Mouse (Mus musculus) heart, embryonic 10.5 days (tissue): Measurements from ENCODE around the gene 1700093K21Rik. TPM values are rescaled to one million over a fixed set of nuclear protein-coding genes. Genes with fewer than 3 reads are reported as not detected.
"Not testable (repeated sequence)": the region's sequence is repeated elsewhere in the genome, so short reads cannot be mapped to it uniquely, and the experiment has no call there.

Experiments used
- DNase-seq: peaks from one replicate; pipeline ENCODE4 v3.0.0-alpha.2; 2017; ENCODE audit warnings: low spot score
- H3K27ac ChIP-seq: fragments of 300-500 bp; sonication (generic); 2 replicates; pipeline ENCODE4 v1.5.1; 2016; ENCODE audit warnings: mild to moderate bottlenecking
- H3K27me3 ChIP-seq: fragments of 300-500 bp; sonication (generic); 2 replicates; pipeline ENCODE4 v1.6.1; 2016; ENCODE audit warnings: mild to moderate bottlenecking; ENCODE audit not compliant: poor library complexity, insufficient read depth, severe bottlenecking
- H3K36me3 ChIP-seq: fragments of 300-500 bp; sonication (generic); 2 replicates; pipeline ENCODE4 v1.6.1; 2016; ENCODE audit warnings: mild to moderate bottlenecking, moderate library complexity
- H3K4me1 ChIP-seq: fragments of 300-500 bp; sonication (generic); 2 replicates; pipeline ENCODE4 v1.6.1; 2016; ENCODE audit warnings: mild to moderate bottlenecking
- H3K4me3 ChIP-seq: fragments of 300-500 bp; sonication (generic); 2 replicates; pipeline ENCODE4 v1.5.1; 2016; ENCODE audit warnings: mild to moderate bottlenecking, moderate library complexity
- H3K9me3 ChIP-seq: fragments of 300-500 bp; sonication (generic); 2 replicates; pipeline ENCODE4 v1.6.1; 2016; ENCODE audit warnings: mild to moderate bottlenecking, moderate library complexity
- WGBS: fragments of 180-500 bp; shearing (Covaris S2); methylation state at CpG from one replicate; pipeline ENCODE4 v1.1.7; 2016; 5-methylcytosine and 5-hydroxymethylcytosine counted together
- polyA plus RNA-seq: library from polyadenylated mRNA; unstranded; fragments of >200 nt; fragmentation: Nextera tagmentation; extraction: Ambion mirVana; gene quantifications from 2 replicates; pipeline ENCODE4 v1.2.1, GENCODE M21; 2016

1700093K21Rik gene
- not detected in 2 replicates for polyA plus RNA-seq

DNA sequence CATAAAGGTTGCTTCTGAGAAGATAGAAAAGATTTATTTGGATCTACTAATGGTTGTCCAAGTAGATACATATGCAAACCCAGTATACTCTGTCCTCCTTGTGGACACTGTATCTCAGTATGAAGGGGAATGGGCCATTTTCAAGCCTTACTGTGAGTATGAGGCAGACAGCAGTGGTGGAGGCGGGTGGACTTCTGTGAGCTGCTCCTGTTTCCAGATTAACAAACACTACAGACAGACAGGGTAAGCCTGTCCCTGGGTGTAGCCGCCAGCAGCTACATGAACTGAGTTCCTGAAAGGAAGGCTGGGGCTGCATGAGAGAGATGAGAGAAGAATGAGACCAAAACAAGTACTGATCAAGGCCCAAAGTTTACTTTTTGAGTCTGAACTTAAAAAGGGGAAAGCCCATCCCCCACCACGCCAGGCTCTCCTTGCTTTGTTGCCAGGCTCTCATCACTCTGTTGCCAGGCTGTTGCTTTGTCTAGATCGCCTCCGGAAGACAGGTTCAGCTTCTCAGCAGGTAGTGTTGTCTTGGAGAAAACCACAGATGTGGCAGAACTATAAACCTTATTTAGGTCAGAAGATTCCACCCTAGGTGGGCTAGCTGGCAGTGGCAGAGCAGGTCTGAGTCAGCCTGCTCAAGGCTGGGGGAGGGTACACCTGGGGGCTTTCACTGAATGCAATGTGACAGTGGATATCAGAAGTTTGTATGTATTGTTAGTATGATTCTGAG is at the start of gene 1700093K21Rik:
1700093K21Rik (minus strand) TSS at position 683 of the 733 bp plus-strand sequence.
- no peaks in the 10 kb centered on the region for H3K27me3 ChIP-seq
- no peaks in the 10 kb centered on the region for H3K9me3 ChIP-seq
- H3K36me3 ChIP-seq, result no peaks in the 10 kb centered on the region
- DNase-seq, result no peak
- no peak within 1 kb of the TSS for H3K27ac ChIP-seq
- H3K4me1 ChIP-seq, result peaks cover 7% of the 10 kb centered on the region; the same call in 1 of the 2 replicates
- WGBS, result 41% methylated on average over 5 of the region's 5 CpGs
- no peak within 1 kb of the TSS for H3K4me3 ChIP-seq

GRCm38 (mm10) chr11:23570130-23570529 is 49.2 kb upstream of the 1700093K21Rik start:
- Histone ChIP-seq H3K27me3 (no peaks in the 10 kb centered on the region), H3K4me1 (no peaks in the 10 kb centered on the region), H3K9me3 (no peaks in the 10 kb centered on the region), H3K4me3 (no peak overlapping the region), H3K36me3 (peaks cover 23% of the 10 kb centered on the region), H3K27ac (no peak overlapping the region)
- WGBS, result 66% methylated on average over 7 of the region's 7 CpGs
- no peak for DNase-seq

DNA sequence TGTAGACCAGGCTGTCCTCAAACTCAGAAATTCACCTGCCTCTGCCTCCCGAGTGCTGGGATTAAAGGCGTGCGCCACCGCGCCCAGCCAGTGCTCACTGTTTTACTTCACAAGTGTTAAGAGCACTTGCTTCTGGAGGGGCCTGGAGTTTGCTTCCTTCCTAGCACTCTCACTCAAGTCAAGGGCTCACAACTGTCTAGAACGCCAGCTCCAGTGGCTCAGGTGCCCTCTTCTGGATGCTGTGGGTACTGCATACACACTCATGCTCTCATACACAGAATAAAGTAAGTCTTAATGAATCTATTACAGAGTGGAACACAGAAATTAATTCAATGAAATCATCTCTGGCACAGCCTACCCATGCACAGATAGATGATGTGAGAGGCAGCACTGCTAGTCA is 44.8 kb upstream of the 1700093K21Rik start:
- H3K27ac ChIP-seq, result no peak overlapping the region
- no peaks in the 10 kb centered on the region for H3K9me3 ChIP-seq
- DNase-seq, result peak; percentile 85
- H3K36me3 ChIP-seq, result peaks cover 7% of the 10 kb centered on the region
- H3K27me3 ChIP-seq, result no peaks in the 10 kb centered on the region
- H3K4me3 ChIP-seq, result no peak overlapping the region
- no peaks in the 10 kb centered on the region for H3K4me1 ChIP-seq
- 48% methylated on average over 6 of the region's 6 CpGs for WGBS

- Histone ChIP-seq H3K9me3 (no peaks in the 10 kb centered on the region), H3K4me1 (no peaks in the 10 kb centered on the region), H3K27me3 (no peaks in the 10 kb centered on the region), H3K4me3 (no peak overlapping the region), H3K27ac (no peak overlapping the region), H3K36me3 (no peaks in the 10 kb centered on the region)
- WGBS, result 58% methylated on average over 6 of the region's 6 CpGs
- no peak for DNase-seq
These were observed 36.2 kb upstream of the 1700093K21Rik start for GRCm38 (mm10) chr11:23557039-23557630.

GRCm38 (mm10) chr11:23537446-23537845 is 16.5 kb upstream of the 1700093K21Rik start:
- Histone ChIP-seq H3K9me3 (no peaks in the 10 kb centered on the region), H3K27ac (no peak overlapping the region), H3K27me3 (no peaks in the 10 kb centered on the region), H3K4me3 (no peak overlapping the region), H3K4me1 (no peaks in the 10 kb centered on the region), H3K36me3 (no peaks in the 10 kb centered on the region)
- DNase-seq, result no peak
- 78% methylated on average over 2 of the region's 2 CpGs for WGBS

DNA sequence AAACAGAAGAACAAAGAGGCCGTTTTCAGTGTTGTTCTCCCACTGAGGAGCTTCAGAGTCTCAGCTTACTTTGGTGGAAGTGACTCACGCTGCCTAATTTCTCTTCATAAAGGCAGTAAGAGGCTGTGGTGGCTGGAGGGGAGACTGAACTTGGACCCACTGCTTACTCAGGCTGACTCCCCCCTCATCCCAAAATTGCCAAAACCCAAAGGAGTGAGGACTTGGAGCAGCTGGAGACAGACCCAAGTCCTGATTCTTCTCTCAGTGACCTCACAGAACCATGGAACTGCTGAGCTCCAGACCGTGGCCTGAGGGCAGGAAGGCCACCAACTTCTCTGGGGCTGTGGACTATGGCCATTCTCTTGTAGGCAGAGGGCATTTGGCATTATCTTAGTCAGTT is 2.0 kb downstream of the 1700093K21Rik start:
- Histone ChIP-seq H3K9me3 (no peaks in the 10 kb centered on the region), H3K27me3 (no peaks in the 10 kb centered on the region), H3K27ac (no peak overlapping the region), H3K36me3 (no peaks in the 10 kb centered on the region), H3K4me1 (peaks cover 7% of the 10 kb centered on the region; the same call in 1 of the 2 replicates), H3K4me3 (no peak overlapping the region)
- WGBS, result 76% methylated on average over 3 of the region's 3 CpGs
- no peak for DNase-seq

GRCm38 (mm10) chr11:23515315-23515714 is 5.6 kb downstream of the 1700093K21Rik start:
- no peak for DNase-seq
- WGBS, result 82% methylated on average over 2 of the region's 2 CpGs
- no peaks in the 10 kb centered on the region for H3K27me3 ChIP-seq
- 0 out of 2 replicates have a peak, but pooled peaks cover under 1% of the 10 kb centered on the region for H3K4me1 ChIP-seq
- H3K4me3 ChIP-seq, result no peak overlapping the region
- H3K36me3 ChIP-seq, result no peaks in the 10 kb centered on the region
- no peaks in the 10 kb centered on the region for H3K9me3 ChIP-seq
- no peak overlapping the region for H3K27ac ChIP-seq

- not testable (repeated sequence) for DNase-seq
These were observed 6.2 kb downstream of the 1700093K21Rik start for GRCm38 (mm10) chr11:23514785-23515184.

GRCm38 (mm10) chr11:23504801-23505200 is 16.2 kb downstream of the 1700093K21Rik start:
- not testable (repeated sequence) for H3K27me3 ChIP-seq, H3K4me1 ChIP-seq, DNase-seq, H3K36me3 ChIP-seq, H3K9me3 ChIP-seq, H3K4me3 ChIP-seq, H3K27ac ChIP-seq
- 68% methylated on average over 5 of the region's 5 CpGs for WGBS

More at GRCm38 (mm10) chr11:23514785-23515184, 6.2 kb downstream of the 1700093K21Rik start:
- not testable (repeated sequence) for H3K4me3 ChIP-seq, H3K27ac ChIP-seq, H3K36me3 ChIP-seq, H3K27me3 ChIP-seq, H3K4me1 ChIP-seq, H3K9me3 ChIP-seq
- 66% methylated on average over 4 of the region's 4 CpGs for WGBS

- peaks cover 25% of the 10 kb centered on the region for H3K36me3 ChIP-seq
- no peaks in the 10 kb centered on the region for H3K27me3 ChIP-seq
- DNase-seq, result no peak
- H3K9me3 ChIP-seq, result no peaks in the 10 kb centered on the region
- H3K27ac ChIP-seq, result peak overlapping the region; percentile 97
- peaks cover 17% of the 10 kb centered on the region for H3K4me1 ChIP-seq
- 67% methylated on average over 5 of the region's 5 CpGs for WGBS
- peak overlapping the region; percentile 84 for H3K4me3 ChIP-seq
These were observed 22.3 kb downstream of the 1700093K21Rik start for GRCm38 (mm10) chr11:23498609-23499008.

GRCm38 (mm10) chr11:23497718-23498509 is 23.0 kb downstream of the 1700093K21Rik start, which contains the start of gene Ahsa2:
Ahsa2 (minus strand) TSS chr11:23498030.
- peak within 1 kb of the TSS; percentile 97 for H3K27ac ChIP-seq
- H3K4me3 ChIP-seq, result peak within 1 kb of the TSS; percentile 84
- WGBS, result 1% methylated on average over 63 of the region's 66 CpGs
- H3K27me3 ChIP-seq, result no peaks in the 10 kb centered on the region
- H3K4me1 ChIP-seq, result peaks cover 17% of the 10 kb centered on the region
- H3K9me3 ChIP-seq, result no peaks in the 10 kb centered on the region
- DNase-seq, result peak; percentile 99
- peaks cover 31% of the 10 kb centered on the region for H3K36me3 ChIP-seq

DNA sequence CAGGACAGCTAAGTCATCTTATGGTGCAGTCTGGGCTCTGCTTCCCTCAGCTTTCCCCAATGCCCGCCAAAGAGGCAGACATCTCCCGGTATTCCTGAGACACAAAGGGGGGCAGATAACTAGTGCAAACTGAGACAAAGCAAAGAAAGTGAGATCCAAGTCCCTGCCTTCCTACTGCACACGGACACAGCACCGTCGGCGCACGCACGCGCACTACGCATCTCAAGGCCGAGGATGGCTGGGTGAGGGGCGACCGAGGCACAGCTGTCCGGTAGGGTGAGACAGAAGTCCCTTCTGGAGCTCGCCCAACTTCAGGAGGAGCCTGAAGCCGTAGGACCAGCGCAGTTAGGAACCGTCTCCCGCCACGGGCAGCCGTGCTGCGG is 23.6 kb downstream of the 1700093K21Rik start:
- Histone ChIP-seq H3K27ac (peak overlapping the region; percentile 97), H3K27me3 (no peaks in the 10 kb centered on the region), H3K4me3 (peak overlapping the region; percentile 84), H3K9me3 (no peaks in the 10 kb centered on the region), H3K36me3 (peaks cover 37% of the 10 kb centered on the region), H3K4me1 (peaks cover 17% of the 10 kb centered on the region)
- WGBS, result under 1% methylated on average over 22 of the region's 22 CpGs
- DNase-seq, result peak; percentile 89

- Histone ChIP-seq H3K4me3 (peak overlapping the region; percentile 84), H3K27ac (peak overlapping the region; percentile 97; the same call in 1 of the 2 replicates), H3K4me1 (peaks cover 17% of the 10 kb centered on the region), H3K36me3 (peaks cover 44% of the 10 kb centered on the region), H3K9me3 (no peaks in the 10 kb centered on the region), H3K27me3 (no peaks in the 10 kb centered on the region)
- DNase-seq, result no peak
- WGBS, result 68% methylated on average over 6 of the region's 6 CpGs
These were observed 24.3 kb downstream of the 1700093K21Rik start for GRCm38 (mm10) chr11:23496661-23497060.
